Mouse (Mus musculus): ENCODE results near the gene Rab5b. TPM values are rescaled to one million over a fixed set of nuclear protein-coding genes. Genes with fewer than 3 reads are reported as not detected.
"Not testable (repeated sequence)": the region's sequence is repeated elsewhere in the genome, so short reads cannot be mapped to it uniquely, and the experiment has no call there.

Rab5b gene
- total RNA-seq (2015; ENCODE audit: low replicate concordance) (26.9 and 42.2 TPM in 2 replicates), total RNA-seq (2017; ENCODE audit: low replicate concordance) (64.8 and 71.7 TPM in 2 replicates)

DNA sequence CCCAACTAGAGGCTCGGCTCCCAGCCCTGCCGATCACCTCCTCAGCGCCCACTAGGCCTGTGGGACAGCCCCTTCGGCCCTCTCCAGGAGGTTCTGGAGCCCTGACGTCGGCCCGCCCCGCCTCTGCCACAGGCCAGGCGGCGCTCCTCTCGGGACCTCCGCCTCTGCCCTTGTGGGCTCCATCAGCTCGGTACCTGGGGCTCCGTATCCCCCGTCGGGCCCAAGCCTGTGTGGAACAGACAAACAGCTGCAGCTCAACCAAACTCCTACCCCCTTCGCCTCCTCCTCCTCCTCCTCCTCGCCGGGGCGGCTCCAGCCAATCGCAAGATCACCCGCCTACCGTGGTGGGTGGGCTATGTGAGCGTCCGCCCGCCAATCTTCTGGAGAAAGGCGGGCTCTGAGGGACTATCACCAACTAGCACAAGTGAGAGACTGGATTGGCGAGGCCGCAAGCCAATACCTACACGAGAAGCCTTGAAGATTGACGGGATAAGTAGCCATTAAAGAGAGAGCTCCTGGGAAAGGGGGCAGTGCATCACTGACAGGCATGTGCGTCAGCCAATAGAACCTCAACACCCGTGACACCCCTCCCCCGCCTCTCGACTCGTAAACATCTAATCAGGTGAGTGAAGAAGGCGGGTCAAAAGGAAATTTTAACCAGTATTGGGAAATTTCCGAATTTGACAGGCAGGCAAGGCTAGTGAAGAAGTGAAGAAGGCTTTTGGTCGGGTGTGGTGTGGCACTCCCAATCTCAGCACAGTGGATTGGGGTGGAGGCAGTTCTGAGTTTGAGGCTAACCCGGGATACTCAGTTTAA, at the start of gene Rab5b:
TSS of gene Rab5b (minus strand) at position 273 of the 816 bp plus-strand sequence.
- peak; percentile 94 for ATAC-seq (replicated peaks; ENCODE audit: low FRiP score, poor library complexity, severe bottlenecking)

DNA sequence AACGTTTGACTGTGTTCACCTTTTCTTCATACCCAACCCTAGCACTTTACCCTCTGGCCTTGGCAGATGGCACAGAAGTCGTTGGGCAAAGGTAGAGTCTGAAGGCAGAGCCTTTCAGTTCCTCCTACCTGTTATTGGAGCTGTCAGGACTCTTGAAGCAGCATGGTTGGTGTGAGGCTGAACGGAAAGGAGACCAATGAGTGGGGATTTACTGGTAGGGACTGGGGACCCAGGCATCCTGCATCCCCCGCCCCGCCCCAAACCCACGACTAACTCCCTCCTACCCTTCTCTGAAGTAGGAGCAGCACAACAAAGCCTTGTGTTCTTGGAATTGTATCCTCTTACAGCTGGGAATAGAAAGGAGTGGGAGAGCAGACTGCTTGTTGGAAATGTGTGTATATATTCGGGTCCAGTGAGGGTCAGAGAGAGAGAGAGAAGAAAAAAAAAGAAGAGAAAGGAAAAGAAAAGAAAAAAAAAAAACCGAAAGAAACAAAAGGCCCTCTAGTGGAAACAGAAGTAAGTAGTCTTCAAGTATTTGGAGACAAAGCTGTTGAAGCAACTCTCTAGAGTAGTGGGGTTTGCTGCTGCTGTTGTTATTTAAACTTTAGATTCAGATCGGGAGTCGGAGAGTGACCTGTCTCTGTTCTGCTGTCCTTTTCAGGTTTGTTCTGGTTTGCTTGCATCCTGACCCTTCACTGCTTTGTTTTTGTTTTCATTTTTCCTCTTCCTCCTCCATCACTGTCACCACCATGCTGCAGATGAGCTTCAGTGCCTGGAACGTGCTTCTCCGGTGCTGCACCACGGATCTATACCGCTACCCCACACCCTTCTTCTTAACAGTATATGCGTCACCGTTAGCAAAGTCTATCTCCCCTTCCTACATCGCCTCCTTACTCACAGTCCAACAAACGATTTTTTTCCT, 48.9 kb upstream of the Rab5b start, which contains the start of gene Dgka:
TSS of gene Dgka (minus strand) at position 176 of the 922 bp plus-strand sequence.
- no peak for ATAC-seq (replicated peaks; ENCODE audit: low FRiP score, poor library complexity, severe bottlenecking)

DNA sequence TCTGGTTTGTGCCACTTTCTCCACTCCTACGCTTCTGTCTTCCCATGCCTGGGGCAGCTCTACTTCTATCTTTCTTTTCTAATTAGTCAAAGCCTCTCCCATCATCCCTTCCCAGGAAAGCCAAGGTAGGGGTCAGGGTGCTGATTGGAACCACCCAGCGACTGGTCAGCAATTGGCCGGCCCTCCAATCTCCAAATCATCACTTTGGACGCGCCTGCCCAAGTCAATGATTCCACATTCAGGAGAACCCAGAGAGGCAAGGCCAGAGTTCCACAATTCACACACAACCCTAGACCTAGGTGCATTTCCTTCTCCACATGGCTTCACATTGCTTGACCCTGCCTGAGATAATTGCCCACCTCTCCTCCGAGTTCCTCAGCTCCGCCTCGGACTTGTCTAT, 48.1 kb upstream of the Rab5b start:
- no peak for ATAC-seq (replicated peaks; ENCODE audit: low FRiP score, poor library complexity, severe bottlenecking)

DNA sequence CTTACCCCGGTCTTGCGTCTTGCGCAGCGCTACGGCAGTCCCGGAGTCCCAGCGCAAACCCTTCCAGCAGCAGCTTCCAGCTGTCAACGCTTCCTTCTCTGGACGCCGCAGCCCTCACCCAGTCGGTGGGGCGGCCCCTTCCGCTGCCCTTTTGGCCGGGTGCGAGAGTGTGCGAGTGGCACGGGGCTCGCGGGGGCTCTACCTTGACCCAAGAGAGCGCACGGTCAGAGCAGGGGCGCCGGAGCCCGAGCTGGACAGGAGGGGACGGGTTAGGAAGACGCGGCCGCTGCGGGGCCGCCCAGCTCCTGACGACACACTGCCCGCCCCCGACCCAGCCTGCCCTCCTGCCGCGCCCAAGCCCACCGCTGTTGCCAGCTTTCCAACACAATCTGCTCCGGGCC, 47.7 kb upstream of the Rab5b start:
- no peak for ATAC-seq (replicated peaks; ENCODE audit: low FRiP score, poor library complexity, severe bottlenecking)

DNA sequence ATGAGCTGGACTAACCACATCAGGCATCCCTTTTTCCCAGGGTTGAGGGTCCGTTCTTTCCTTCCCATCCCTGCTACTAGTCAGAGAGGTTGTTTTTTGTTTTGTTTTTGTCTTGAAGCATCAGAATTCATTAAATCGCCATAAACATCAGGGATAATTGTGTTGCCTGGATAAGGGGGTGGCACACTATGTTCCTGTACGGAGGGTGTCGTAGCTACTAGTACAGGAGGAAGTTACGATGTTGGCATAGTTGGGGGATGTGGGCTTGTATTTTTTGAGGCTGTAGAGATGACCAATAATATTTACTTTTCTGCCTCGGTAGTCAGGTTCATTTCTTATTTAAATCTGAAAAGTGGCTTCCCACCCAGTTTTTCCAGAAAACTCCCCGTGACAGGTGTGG, 47.2 kb upstream of the Rab5b start:
- ATAC-seq (replicated peaks; ENCODE audit: low FRiP score, poor library complexity, severe bottlenecking): no peak

DNA sequence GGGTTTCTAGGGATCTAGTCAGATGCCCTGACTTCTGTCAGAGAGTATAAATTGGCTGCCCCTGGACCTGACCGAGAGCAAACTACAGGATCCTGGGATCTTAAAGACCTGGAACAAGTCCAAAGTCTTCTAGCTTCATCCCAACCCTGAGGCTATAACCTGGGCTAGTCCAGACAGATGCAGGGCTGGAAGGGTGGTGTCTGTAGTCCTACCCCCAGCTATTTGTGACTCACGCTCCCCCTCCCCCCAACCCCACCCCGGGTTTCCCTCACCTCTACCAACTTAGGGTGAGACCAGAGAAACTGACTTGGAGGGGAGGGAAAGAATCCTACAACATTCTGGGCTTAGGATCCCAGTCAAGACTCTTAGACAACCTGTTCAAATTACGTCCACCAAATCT, 46.6 kb upstream of the Rab5b start:
- ATAC-seq (replicated peaks; ENCODE audit: low FRiP score, poor library complexity, severe bottlenecking): no peak

DNA sequence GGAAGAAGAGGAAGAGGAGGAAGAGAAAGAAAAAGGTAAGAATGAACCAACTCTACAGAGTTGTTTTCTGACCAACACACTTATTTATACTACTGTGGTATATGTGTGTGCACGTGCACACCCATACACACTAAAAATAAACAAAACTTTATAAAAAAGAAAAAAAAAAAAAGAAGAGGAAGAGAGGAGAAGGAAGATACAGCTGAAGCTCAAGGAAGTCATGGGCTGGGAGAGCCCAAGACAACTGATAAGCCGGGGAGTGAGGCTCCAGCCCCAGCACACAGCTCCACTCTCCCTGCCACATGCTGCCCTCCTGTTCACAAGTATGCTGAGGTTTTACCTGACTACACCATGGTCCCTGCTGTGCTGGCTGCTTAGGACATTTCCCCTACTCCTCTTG, 44.2 kb upstream of the Rab5b start:
- ATAC-seq (replicated peaks; ENCODE audit: low FRiP score, poor library complexity, severe bottlenecking): no peak

DNA sequence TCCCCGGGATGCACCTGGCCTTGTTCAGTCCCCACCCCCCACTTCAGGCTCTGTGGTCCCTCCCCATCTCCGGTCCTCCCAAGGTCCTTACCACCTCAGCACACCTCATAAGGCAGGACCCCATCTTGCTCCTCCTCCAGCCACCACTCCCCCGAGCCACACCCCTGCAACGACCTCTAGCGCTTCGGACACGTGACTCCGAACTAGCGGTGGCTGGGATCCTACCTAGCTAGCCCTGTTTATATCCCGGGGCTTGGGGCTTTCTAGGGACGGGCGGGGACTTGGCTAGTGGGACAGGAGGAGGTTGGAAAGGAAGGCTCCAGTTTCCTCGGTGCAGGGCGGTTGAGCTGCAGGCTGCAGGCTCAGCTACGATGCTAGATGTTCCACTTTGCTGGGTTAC, 41.4 kb upstream of the Rab5b start:
- no peak for ATAC-seq (replicated peaks; ENCODE audit: low FRiP score, poor library complexity, severe bottlenecking)

DNA sequence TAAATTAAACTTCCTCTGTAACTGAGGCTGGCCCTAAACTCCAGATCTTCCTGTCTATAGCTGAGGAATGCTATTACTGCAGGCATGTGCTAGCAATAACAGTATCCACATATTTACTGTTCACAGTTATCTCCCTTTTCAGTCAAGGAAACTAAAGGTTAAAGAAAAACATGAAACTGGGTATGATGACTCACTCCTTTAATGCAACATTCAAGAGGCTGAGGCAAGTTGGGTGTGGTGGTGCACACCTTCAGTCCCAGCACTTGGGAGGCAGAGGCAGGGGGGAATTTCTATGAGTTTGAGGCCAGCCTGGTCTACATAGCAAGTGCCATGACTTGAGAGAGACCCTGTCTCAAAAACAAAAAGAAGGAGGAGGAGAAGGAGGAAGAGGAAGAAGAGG, 35.9 kb upstream of the Rab5b start:
- no peak for ATAC-seq (replicated peaks; ENCODE audit: low FRiP score, poor library complexity, severe bottlenecking)

DNA sequence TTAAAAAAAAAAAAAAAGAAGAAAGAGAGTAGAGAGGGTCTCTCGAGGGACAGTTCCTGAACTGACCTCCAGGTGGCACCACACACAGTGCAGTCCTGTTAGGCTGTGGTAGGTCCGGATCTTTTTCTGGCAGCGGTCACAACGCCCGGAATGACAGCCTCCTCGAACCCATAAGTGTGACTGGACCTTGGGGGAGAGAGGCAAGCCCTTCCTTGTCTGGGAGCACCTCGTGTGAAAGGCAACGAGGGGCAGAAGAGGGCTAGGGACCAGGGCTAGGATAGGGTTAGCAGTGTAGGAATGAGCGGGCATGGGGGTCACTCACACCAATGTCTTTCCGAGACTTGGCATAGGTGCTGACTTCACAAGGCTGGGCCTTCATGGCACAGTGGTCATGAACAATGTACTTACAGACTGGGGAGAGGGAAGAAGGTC, 35.0 kb upstream of the Rab5b start:
- ATAC-seq (replicated peaks; ENCODE audit: low FRiP score, poor library complexity, severe bottlenecking): peak; percentile 73

DNA sequence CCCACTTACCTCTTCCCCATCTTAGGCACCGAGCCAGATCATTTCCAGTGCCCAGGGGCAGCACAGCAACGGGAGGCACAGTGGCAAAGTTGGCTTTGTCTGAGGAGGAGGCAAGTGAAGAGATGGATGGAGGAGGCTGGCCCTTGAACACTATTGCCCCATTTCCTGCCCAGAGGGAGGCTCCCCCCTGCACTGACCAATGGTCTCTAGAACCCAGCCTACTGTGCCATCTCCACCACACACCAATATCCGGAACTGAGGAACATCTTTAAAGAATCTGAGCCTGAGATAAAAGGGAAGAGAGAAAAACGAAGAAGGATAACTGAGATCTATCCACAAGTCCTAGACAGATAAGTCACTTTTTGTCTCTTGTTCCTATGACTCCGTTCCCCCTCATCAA, 32.0 kb upstream of the Rab5b start:
- ATAC-seq (replicated peaks; ENCODE audit: low FRiP score, poor library complexity, severe bottlenecking): no peak

DNA sequence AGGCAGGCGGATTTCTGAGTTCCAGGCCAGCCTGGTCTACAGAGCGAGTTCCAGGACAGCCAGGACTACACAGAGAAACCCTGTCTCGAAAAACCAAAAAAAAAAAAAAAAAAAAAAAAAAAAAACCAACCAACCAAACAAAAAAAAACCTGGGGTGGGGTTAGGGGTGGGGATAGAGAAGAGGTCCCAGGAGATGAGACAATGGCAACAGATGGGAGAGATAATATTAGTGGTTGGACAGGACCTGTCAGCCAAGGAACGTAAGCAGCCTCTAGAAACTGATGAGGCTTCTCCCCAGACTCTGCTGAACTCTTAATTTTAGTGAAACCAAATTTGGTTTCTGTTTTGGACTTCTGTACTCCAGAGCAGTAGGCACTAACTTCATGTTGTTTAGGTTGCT, 29.4 kb upstream of the Rab5b start:
- ATAC-seq (replicated peaks; ENCODE audit: low FRiP score, poor library complexity, severe bottlenecking): not testable (repeated sequence)

DNA sequence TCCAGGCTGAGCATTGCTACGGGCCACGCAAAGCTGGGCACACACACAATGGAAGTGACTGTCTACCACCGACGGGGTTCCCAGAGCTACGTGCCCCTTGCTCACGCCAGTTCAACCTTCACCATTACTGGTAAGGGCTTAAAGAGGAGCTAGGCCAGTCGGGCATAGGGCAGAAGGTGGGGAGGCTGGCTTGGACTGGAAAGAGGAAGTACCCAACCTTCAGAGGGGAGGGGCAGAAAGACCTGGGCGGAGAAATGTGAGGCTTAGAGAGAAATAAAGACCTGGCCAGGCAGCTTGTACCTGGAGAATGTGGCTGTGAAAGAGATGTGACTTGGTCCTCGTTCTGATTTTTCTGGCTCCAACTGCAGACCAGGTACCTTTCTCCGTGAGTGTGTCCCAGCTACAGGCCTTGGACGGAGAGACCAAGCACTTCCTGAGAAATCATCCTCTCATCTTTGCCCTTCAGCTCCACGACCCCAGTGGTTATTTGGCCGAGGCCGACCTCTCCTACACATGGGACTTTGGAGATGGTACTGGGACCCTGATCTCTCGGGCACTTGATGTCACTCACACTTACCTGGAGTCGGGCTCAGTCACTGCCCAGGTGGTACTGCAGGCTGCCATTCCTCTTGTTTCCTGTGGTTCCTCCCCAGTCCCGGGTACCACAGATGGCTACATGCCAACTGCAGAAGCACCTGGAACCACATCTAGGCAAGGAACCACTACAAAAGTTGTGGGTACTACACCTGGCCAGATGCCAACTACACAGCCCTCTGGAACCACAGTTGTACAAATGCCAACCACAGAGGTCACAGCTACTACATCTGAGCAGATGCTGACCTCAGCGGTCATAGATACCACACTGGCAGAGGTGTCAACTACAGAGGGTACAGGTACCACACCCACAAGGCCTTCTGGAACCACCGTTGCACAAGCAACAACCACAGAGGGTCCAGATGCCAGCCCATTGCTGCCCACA, 19.8 kb upstream of the Rab5b start:
- ATAC-seq (replicated peaks; ENCODE audit: low FRiP score, poor library complexity, severe bottlenecking): no peak

DNA sequence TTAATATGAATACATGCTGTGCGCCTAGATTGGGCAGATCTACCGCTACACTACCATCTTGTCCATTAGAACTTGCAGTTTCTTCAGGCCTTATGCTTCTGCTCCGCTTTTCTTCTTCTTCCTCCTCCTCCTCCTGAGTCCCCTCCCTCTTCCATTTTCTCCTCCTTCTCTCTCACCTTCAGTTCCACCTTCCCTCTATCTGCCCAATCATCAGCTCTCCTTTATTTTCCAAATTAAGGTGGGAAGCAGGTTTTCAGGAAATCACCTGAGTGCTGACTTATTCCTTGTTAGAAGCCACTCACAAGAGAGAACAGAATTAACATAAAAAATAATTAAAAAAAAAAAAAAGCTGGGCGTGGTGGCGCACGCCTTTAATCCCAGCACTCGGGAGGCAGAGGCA, 15.3 kb upstream of the Rab5b start:
- not testable (repeated sequence) for ATAC-seq (replicated peaks; ENCODE audit: low FRiP score, poor library complexity, severe bottlenecking)

DNA sequence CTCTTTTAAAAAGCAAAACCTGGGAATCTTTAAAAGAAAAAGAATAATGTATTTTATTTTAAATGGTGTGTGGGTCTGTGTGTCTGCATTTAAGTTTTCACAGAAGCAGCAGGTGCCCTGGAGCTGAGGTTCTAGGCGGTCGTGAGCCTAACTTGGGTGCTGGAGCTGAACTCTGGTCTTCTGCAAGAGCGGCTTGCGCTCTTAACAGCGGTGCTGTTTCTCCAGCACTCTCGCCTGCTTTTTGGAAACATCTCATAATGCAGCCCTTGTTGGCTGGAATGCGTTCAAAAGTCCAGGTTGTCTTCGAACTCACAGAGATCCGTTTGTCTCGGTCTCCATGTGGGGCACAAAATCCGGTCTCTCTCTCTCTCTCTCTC, 9.2 kb upstream of the Rab5b start:
- peak; percentile 37 for ATAC-seq (replicated peaks; ENCODE audit: low FRiP score, poor library complexity, severe bottlenecking)

DNA sequence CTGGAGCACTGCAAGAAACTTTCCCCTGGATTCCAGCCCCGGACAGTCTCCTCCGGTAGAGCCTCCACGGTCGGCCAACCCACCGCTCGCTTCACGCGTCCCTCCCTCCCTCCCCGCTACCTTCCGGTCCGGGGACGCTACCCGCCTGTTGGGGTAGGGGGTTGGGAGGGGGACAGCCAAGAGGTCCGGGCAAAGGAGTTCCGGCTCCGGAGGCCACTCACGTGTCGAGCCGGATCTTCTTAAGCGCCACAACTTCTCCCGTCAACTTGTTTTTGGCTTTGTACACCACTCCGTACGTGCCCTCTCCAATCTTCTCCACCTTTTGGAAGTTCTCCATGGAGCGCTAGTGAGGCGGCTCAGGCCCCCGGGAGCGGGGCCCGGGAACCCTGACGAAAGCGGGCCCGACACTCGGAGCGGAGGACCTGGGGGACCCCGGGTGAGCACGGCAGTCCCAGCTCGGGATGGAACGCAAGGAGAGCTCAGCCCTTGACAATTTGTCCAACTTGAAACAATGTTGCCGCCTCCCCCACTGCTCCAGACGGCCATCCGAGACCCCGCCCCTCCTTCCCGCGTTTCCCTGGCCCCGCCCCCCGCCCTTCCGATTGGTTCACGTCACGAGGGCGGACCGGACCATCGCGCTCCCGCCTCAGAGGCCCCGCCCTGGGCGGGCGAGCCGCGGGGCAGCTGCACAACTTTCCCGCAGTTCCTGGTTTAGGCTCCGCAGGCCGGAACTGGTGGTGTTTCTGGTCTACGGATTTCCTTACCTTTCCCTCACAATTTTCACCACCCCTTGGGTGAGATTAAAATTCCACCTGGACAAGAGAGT, 8.6 kb upstream of the Rab5b start, which contains the start of gene Cdk2:
TSS of gene Cdk2 (minus strand) at position 541 of the 826 bp plus-strand sequence.
- peak; percentile 90 for ATAC-seq (replicated peaks; ENCODE audit: low FRiP score, poor library complexity, severe bottlenecking)

DNA sequence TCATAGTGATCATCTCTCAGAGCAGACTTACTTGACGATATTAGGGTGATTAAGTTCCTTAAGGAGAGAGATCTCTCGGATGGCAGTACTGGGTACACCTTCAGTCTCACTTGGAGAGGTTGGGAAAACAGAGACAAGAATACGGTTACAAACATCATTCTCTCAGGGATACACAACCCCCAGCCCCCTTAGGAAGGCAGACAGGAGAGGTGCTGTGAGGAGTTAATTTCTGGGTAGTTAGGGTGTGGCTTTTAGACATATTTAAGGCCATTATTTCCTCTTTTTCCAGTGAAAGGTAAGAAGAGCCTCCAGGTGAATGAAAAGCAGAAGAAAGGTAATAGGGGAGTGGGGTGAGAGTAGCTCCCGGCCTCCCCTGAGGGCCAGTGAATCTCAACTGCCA, 7.8 kb upstream of the Rab5b start, which contains the start of gene Pmel:
TSS of gene Pmel (plus strand) at position 301 of the 400 bp plus-strand sequence.
- ATAC-seq (replicated peaks; ENCODE audit: low FRiP score, poor library complexity, severe bottlenecking): peak; percentile 1; the same call in 1 of the 2 replicates

DNA sequence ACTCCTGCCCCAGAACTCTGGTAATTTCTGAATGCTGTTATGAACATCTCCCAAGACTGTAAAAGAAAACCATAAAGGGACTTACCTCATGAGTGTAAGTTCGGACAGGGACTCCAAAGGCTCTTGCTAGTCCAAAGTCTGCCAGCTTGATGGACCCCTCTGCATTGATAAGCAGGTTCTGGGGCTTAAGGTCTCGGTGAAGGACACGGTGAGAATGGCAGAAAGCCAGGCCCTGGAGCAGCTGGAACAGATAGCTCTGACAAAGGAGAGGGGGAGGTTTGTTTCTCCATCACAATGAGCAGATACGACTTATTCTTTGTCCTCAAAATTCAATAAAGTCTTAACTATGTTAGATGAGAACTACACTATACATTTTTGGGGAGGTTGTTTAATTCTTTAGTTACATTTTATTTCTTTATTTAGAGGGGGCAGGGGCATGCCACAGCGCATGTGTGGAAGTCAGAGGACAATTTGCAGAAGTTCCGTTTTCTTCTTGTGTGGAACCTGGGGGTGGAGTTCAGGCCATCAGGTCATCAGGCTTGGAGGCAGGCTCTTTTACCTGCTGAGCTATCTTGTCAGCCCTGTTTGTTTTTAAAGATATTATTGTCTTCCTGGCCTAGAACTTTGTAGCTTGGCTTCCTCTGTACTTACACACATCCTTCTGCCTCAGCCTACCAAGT, 6.4 kb upstream of the Rab5b start:
- ATAC-seq (replicated peaks; ENCODE audit: low FRiP score, poor library complexity, severe bottlenecking): no peak

Measured in erythroblast, adult 5-6 weeks (primary cell).